Mouse (Mus musculus) thymus, adult 2 months (tissue): ENCODE results near the gene Gm13030.

Source experiments
- CTCF ChIP-seq: fragments of 200-500 bp; IDR thresholded peaks from 2 replicates; pipeline ENCODE4 v1.5.1; 2012; ENCODE audit warnings: mild to moderate bottlenecking, control low read depth, low read length, moderate library complexity, borderline replicate concordance; ENCODE audit not compliant: control insufficient read depth, poor library complexity, insufficient read depth; ENCODE audit errors: extremely low read depth
- POLR2A ChIP-seq: fragments of 200-500 bp; IDR thresholded peaks from 2 replicates; pipeline ENCODE4 v1.6.1; 2012; ENCODE audit warnings: mild to moderate bottlenecking, low read length, control low read depth, moderate library complexity; ENCODE audit not compliant: control insufficient read depth, poor library complexity, insufficient read depth; ENCODE audit errors: extremely low read depth

DNA sequence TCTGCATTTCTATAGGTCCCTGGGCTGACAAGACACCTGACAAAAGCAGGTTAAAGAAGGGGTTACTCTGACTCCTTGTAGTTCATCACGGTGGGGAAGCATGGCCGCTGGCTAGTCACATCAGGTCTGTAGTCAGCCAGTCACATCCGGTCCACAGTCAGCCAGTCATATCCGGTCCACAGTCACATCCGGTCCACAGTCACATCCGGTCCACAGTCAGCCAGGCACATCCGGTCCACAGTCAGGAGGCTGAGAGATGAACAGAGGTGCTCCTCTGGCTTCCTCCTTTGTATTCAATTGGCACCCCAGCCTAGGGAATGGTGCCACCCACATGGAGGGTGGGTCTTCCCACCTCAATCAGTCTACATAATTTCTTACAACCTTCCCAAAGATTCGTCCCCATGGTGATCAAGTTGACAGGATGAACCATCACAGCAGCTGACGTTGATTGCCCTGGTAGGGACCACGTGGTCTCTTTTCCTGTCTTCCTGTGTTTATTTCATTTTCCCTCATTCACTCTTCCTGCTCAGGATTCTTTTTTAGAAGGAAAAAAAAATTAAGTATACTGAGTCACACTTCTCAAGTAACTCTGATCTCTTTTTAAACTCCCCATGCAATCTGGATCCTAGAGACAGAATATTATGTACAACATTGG, 10.3 kb downstream of the Gm13030 start, which contains the start of gene Pla2g5:
- no peak for TF ChIP-seq POLR2A
- TF ChIP-seq CTCF, result no peak
